1 mouse cellular context compared by ENCODE assay signal in the genomic region with DNA sequence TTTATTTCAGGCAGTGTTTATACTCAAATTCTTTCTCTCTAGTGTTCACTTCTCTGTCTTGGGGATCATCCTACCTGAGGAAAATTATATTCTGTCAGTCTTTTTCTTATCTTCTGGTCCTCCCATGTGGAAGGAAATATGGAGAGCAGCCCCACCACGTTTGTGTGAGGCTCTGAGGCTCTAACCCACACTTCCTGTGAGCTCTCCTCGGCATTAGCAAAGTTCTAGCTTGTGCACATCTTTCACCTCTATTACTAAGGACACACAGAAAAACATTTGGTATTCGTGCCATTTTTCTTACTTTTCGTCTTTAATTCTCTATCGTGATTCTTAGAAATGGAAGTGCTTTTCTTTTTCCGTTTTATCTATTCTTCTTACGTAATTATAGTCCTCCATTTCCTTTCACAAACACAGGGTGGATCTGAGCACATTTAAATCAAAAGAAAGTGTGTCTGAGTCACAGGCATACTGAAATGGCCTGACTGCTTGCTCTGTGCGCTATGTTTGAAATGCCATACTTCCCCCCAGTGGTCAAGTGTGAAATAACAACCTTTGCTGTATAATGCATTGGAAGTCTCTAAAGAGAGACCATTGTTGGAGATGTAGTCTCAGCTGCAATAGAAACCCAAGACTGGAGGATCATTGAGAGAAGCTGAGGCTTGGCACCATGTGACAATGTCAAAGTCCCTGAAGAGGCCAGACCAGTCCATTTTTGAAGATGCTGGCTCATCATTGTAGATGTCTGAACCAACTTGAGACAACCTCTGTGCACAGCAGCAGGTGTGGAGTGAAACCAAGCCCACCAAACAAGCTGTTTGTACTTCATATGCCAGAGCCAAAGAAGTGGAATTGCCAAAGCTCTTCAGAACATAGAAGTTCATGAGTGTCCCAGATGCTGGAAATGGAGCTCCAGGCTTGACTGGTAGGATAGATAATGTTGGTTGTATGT.
TF ChIP-seq lines count a peak whose summit lies in the region.

No protein-coding gene starts in this region.

TF ChIP-seq in MEL, 35 proteins besides CTCF, POLR2A, EP300 and RAD21 (continued from another document):
- TF ChIP-seq ZKSCAN1 (IDR thresholded peaks at IDR 0.05; ENCODE audit: low read depth, low read length) (no peak), NRF1 (IDR thresholded peaks at IDR 0.05; ENCODE audit: insufficient read depth, low read depth, low read length, poor library complexity, severe bottlenecking) (no peak), MAX (IDR thresholded peaks at IDR 0.05; ENCODE audit: low read length) (no peak), GATA1 (IDR thresholded peaks at IDR 0.05; ENCODE audit: low read depth, low read length) (peak; percentile 14), USF2 (IDR thresholded peaks at IDR 0.05; ENCODE audit: borderline replicate concordance in 1 of 2, insufficient read depth in 1 of 2, low read depth in 1 of 2, low read length in 2 of 2) (no peak)
